Mouse (Mus musculus) CH12.LX (cell line): Measurements from ENCODE around the gene Tanc1. TPM values are rescaled to one million over a fixed set of nuclear protein-coding genes. Genes with fewer than 3 reads are reported as not detected.

Experiments used
- DNase-seq: peaks from one replicate; pipeline ENCODE4 v3.0.0-alpha.2; 2013; ENCODE audit errors: extremely low read depth
- H3K27ac ChIP-seq: 2 replicates; pipeline ENCODE4 v1.5.1; 2012; ENCODE audit warnings: low read depth, mild to moderate bottlenecking, control low read depth, moderate library complexity; ENCODE audit not compliant: insufficient read depth
- H3K27me3 ChIP-seq: replicated peaks from 2 replicates; pipeline ENCODE3; 2012; ENCODE audit warnings: inconsistent platforms
- H3K36me3 ChIP-seq, 2 experiments: replicated peaks in 1 of 2; 2 replicates each; pipeline versions ENCODE3 to v1.6.1; 2012; ENCODE audit warnings: inconsistent platforms in 1 of 2, low read length in 1 of 2, mild to moderate bottlenecking in 1 of 2, mixed read lengths in 1 of 2, moderate library complexity in 1 of 2; ENCODE audit not compliant: control insufficient read depth in 1 of 2, insufficient read depth in 1 of 2
- H3K4me1 ChIP-seq, 2 experiments: 2 replicates each; pipeline ENCODE4 v1.6.1; 2012; ENCODE audit warnings: inconsistent platforms in 1 of 2, moderate library complexity in 1 of 2; ENCODE audit not compliant: insufficient read depth in 2 of 2, control insufficient read depth in 1 of 2
- H3K4me2 ChIP-seq: 2 replicates; pipeline ENCODE4 v1.6.1; 2012; ENCODE audit warnings: low read depth, mild to moderate bottlenecking, control low read depth; ENCODE audit not compliant: poor library complexity, insufficient read depth, severe bottlenecking
- H3K4me3 ChIP-seq, 3 experiments: fragments of 150-350 bp in 1 of 3; sonication (generic) in 1 of 3; replicated peaks in 1 of 3; 2 replicates each; pipeline versions ENCODE3 to v1.5.1; 2011 to 2012; ENCODE audit warnings: low read depth in 2 of 3, low read length in 2 of 3, mild to moderate bottlenecking in 2 of 3, moderate library complexity in 2 of 3, control low read depth in 1 of 3, improper control_type of control experiment in 1 of 3, inconsistent platforms in 1 of 3, mixed read lengths in 1 of 3; ENCODE audit not compliant: poor library complexity in 1 of 3
- H3K79me2 ChIP-seq: replicated peaks from 2 replicates; pipeline ENCODE4 v1.6.1; 2012; ENCODE audit warnings: mild to moderate bottlenecking, moderate library complexity; ENCODE audit not compliant: control insufficient read depth, poor library complexity, insufficient read depth, severe bottlenecking; ENCODE audit errors: extremely low read depth
- H3K9ac ChIP-seq: 2 replicates; pipeline ENCODE4 v1.6.1; 2012; ENCODE audit warnings: low read depth, mild to moderate bottlenecking, control low read depth, moderate library complexity; ENCODE audit not compliant: insufficient read depth
- H3K9me3 ChIP-seq: replicated peaks from 2 replicates; pipeline ENCODE3; 2012; ENCODE audit warnings: low read length, inconsistent platforms, mixed read lengths
- CHD1 ChIP-seq: IDR thresholded peaks from 2 replicates; pipeline ENCODE4 v1.6.1; 2012; ENCODE audit warnings: low read depth, low read length, improper control_type of control experiment, inconsistent platforms
- CTCF ChIP-seq, 2 experiments: IDR thresholded peaks in 1 of 2; conservative IDR thresholded peaks in 1 of 2; 2 replicates each; pipeline ENCODE4 v1.5.1; 2011 to 2012; ENCODE audit warnings: low read depth in 2 of 2, low read length in 2 of 2, improper control_type of control experiment in 1 of 2, inconsistent platforms in 1 of 2, mild to moderate bottlenecking in 1 of 2, moderate library complexity in 1 of 2
- ELF1 ChIP-seq: IDR thresholded peaks from 2 replicates; pipeline ENCODE4 v1.6.1; 2014; ENCODE audit warnings: low read depth, mild to moderate bottlenecking, inconsistent platforms, low read length, improper control_type of control experiment
- ETS1 ChIP-seq: conservative IDR thresholded peaks from 2 replicates; pipeline ENCODE4 v1.6.1; 2012; ENCODE audit warnings: low read depth, mild to moderate bottlenecking, inconsistent platforms, low read length, improper control_type of control experiment, moderate library complexity
- GABPA ChIP-seq: IDR thresholded peaks from 2 replicates; pipeline ENCODE4 v1.6.1; 2012; ENCODE audit warnings: low read depth, low read length, improper control_type of control experiment, inconsistent platforms; ENCODE audit not compliant: insufficient replicate concordance
- HCFC1 ChIP-seq: IDR thresholded peaks from 2 replicates; pipeline ENCODE4 v1.6.1; 2012; ENCODE audit warnings: low read depth, mild to moderate bottlenecking, inconsistent platforms, low read length, improper control_type of control experiment
- IRF4 ChIP-seq: IDR thresholded peaks from 2 replicates; pipeline ENCODE4 v1.6.1; 2014; ENCODE audit warnings: low read depth, mild to moderate bottlenecking, inconsistent platforms, low read length, improper control_type of control experiment
- JUN ChIP-seq: IDR thresholded peaks from 2 replicates; pipeline ENCODE4 v1.6.1; 2011; ENCODE audit warnings: low read depth, mild to moderate bottlenecking, low read length, improper control_type of control experiment, moderate library complexity; ENCODE audit not compliant: insufficient read depth
- MAFK ChIP-seq: IDR thresholded peaks from 2 replicates; pipeline ENCODE4 v1.6.1; 2011; ENCODE audit warnings: low read length, improper control_type of control experiment; ENCODE audit not compliant: insufficient replicate concordance
- MAX ChIP-seq: IDR thresholded peaks from 2 replicates; pipeline ENCODE4 v1.6.1; 2011; ENCODE audit warnings: low read length, improper control_type of control experiment
- MEF2A ChIP-seq: IDR thresholded peaks from 2 replicates; pipeline ENCODE4 v1.6.1; 2014; ENCODE audit warnings: low read depth, mild to moderate bottlenecking, inconsistent platforms, low read length, improper control_type of control experiment, borderline replicate concordance
- MXI1 ChIP-seq: IDR thresholded peaks from 2 replicates; pipeline ENCODE4 v1.6.1; 2011; ENCODE audit warnings: mild to moderate bottlenecking, low read depth, low read length, improper control_type of control experiment
- MYC ChIP-seq: IDR thresholded peaks from 2 replicates; pipeline ENCODE4 v1.6.1; 2011; ENCODE audit warnings: low read depth, mild to moderate bottlenecking, improper control_type of control experiment, low read length
- NELFE ChIP-seq: IDR thresholded peaks from 2 replicates; pipeline ENCODE4 v1.6.1; 2011; ENCODE audit warnings: low read depth, low read length, improper control_type of control experiment
- PAX5 ChIP-seq: IDR thresholded peaks from 2 replicates; pipeline ENCODE4 v1.6.1; 2012; ENCODE audit warnings: low read length, inconsistent platforms, mixed read lengths
- POLR2A ChIP-seq: IDR thresholded peaks from 2 replicates; pipeline ENCODE4 v1.6.1; 2011; ENCODE audit warnings: low read depth, mild to moderate bottlenecking, improper control_type of control experiment, low read length
- POLR2AphosphoS2 ChIP-seq: IDR thresholded peaks from 2 replicates; pipeline ENCODE4 v1.6.1; 2011; ENCODE audit warnings: low read depth, low read length, improper control_type of control experiment
- RAD21 ChIP-seq: IDR thresholded peaks from 2 replicates; pipeline ENCODE4 v1.6.1; 2011; ENCODE audit warnings: low read depth, mild to moderate bottlenecking, low read length, improper control_type of control experiment, moderate library complexity
- RCOR1 ChIP-seq: conservative IDR thresholded peaks from 2 replicates; pipeline ENCODE4 v1.6.1; 2012; ENCODE audit warnings: low read depth, mild to moderate bottlenecking, inconsistent platforms, low read length, improper control_type of control experiment
- TBP ChIP-seq: conservative IDR thresholded peaks from 2 replicates; pipeline ENCODE4 v1.6.1; 2011; ENCODE audit warnings: low read depth, low read length, improper control_type of control experiment
- UBTF ChIP-seq: IDR thresholded peaks from 2 replicates; pipeline ENCODE4 v1.6.1; 2012; ENCODE audit warnings: low read depth, mild to moderate bottlenecking, inconsistent platforms, low read length, improper control_type of control experiment, moderate library complexity
- USF1 ChIP-seq: IDR thresholded peaks from 2 replicates; pipeline ENCODE4 v1.6.1; 2014; ENCODE audit warnings: low read depth, mild to moderate bottlenecking, inconsistent platforms, low read length, improper control_type of control experiment
- USF2 ChIP-seq: conservative IDR thresholded peaks from 2 replicates; pipeline ENCODE4 v1.6.1; 2011; ENCODE audit warnings: low read depth, low read length, improper control_type of control experiment
- ZC3H11A ChIP-seq: IDR thresholded peaks from 2 replicates; pipeline ENCODE4 v1.6.1; 2012; ENCODE audit warnings: low read depth, mild to moderate bottlenecking, inconsistent platforms, low read length, improper control_type of control experiment
- dilution Hi-C: fragments of 300-500 bp; cut with MboI; formaldehyde crosslinking; loops from 2 replicates; pipeline ENCODE4 v1.14.3; 2020; ENCODE audit warnings: low sequenced_read_pairs; ENCODE audit not compliant: extremely low pct_unique_long_range_greater_than_20kb, extremely low pct_ligation_motif_present
- in situ Hi-C: fragments of 300-500 bp; cut with MboI; formaldehyde crosslinking; loops from 3 replicates; pipeline ENCODE4 v1.14.3; 2019; ENCODE audit warnings: low sequenced_read_pairs, low pct_ligation_motif_present, low pct_unique_long_range_greater_than_20kb, mixed read lengths
- polyA plus RNA-seq: library from polyadenylated mRNA; unstranded; fragments of >175 nt; gene quantifications from 2 replicates; pipeline ENCODE4 v1.2.1, GENCODE M21; 2012; ENCODE audit warnings: low read depth; ENCODE audit not compliant: insufficient read length
- total RNA-seq, 2 experiments: library from RNA; depleted of rRNA; stranded (reverse); fragments of 300-350 nt in 1 of 2; fragments of >200 nt in 1 of 2; gene quantifications; 2 replicates each; pipeline ENCODE4 v1.2.3; 2012 to 2014

Gene Tanc1
- total and polyA plus RNA-seq, 3 experiments: 0.08 to 0.21 (median 0.08) TPM

- no peak for DNase-seq
- in situ Hi-C loops: no loop called here
- dilution Hi-C loops: no loop called here
- H3K27me3 ChIP-seq: no peaks in the 10 kb centered on the region
- no peaks in the 10 kb centered on the region for H3K9me3 ChIP-seq
- H3K27ac ChIP-seq: no peak overlapping the region
- no peak overlapping the region for H3K9ac ChIP-seq
- TF ChIP-seq ELF1: no peak
- TF ChIP-seq MEF2A: no peak
- TF ChIP-seq TBP: no peak
- TF ChIP-seq CHD1: no peak
- TF ChIP-seq NELFE: no peak
- no peak for TF ChIP-seq PAX5
- no peak for TF ChIP-seq USF2
- TF ChIP-seq ETS1: no peak
- TF ChIP-seq POLR2AphosphoS2: no peak
- TF ChIP-seq MXI1: no peak
- no peak for TF ChIP-seq RAD21
- no peak for TF ChIP-seq POLR2A
- TF ChIP-seq USF1: no peak
- no peak for TF ChIP-seq HCFC1
- TF ChIP-seq ZC3H11A: no peak
- no peak for TF ChIP-seq UBTF
- TF ChIP-seq MAX: no peak
- TF ChIP-seq JUN: no peak
- TF ChIP-seq, all 38 proteins: peak for 0
- H3K36me3 ChIP-seq: no peaks in the 10 kb centered on the region
- no peak overlapping the region for H3K4me3 ChIP-seq
- H3K4me1 ChIP-seq: peaks cover 0 to 2% of the 10 kb centered on the region in 2 experiments; a peak in 1 of 4 replicates
- no peaks in the 10 kb centered on the region for H3K79me2 ChIP-seq
- H3K4me2 ChIP-seq: no peak overlapping the region
These were observed 162.5 kb downstream of the Tanc1 start for GRCm38 (mm10) chr2:59774374-59774773.

DNA sequence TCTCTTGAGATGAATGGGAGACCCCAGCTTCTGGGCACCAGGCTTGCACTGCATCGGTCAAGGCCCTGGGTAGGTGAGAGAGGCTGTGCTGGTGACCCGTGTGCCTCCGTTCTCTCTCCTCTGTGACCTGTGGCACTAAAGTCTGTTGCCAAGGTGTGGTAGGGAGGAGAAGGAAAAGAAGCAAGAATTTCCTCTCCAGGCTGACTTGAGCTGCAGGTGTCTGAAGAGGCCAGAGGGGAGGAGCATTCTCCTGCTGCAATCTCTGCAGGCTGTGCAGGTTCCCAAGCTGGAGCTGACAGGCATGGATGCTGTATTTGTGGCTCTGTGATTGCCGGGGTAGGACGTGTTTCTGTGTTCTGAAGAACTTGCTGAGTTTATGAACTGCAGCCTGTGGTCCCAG is 163.3 kb downstream of the Tanc1 start:
- no peak overlapping the region for H3K9ac ChIP-seq
- no peaks in the 10 kb centered on the region for H3K36me3 ChIP-seq
- no peak overlapping the region for H3K4me2 ChIP-seq
- no peaks in the 10 kb centered on the region for H3K79me2 ChIP-seq
- in situ Hi-C loops: no loop called here
- H3K9me3 ChIP-seq: no peaks in the 10 kb centered on the region
- dilution Hi-C loops: no loop called here
- H3K4me1 ChIP-seq: peaks cover 0 to 2% of the 10 kb centered on the region in 2 experiments; a peak in 1 of 4 replicates
- no peaks in the 10 kb centered on the region for H3K27me3 ChIP-seq
- no peak for TF ChIP-seq POLR2AphosphoS2
- no peak for TF ChIP-seq PAX5
- no peak for TF ChIP-seq MAFK
- no peak for TF ChIP-seq MYC
- TF ChIP-seq RCOR1: no peak
- no peak for TF ChIP-seq CTCF (conservative IDR thresholded peaks at IDR 0.05 in 1 of 2, IDR thresholded peaks at IDR 0.05 in 1 of 2; ENCODE audit: low read depth in 2 of 2, low read length in 2 of 2)
- no peak for TF ChIP-seq HCFC1
- TF ChIP-seq MEF2A: no peak
- no peak for TF ChIP-seq MXI1
- TF ChIP-seq GABPA: no peak
- TF ChIP-seq IRF4: no peak
- no peak overlapping the region for H3K27ac ChIP-seq
- no peak for DNase-seq
- H3K4me3 ChIP-seq: no peak overlapping the region
